Mouse (Mus musculus) stomach, embryonic 15.5 days (tissue): ENCODE measurements around the gene Olfr987. TPM values are rescaled to one million over a fixed set of nuclear protein-coding genes. Genes with fewer than 3 reads are reported as not detected.
"Not testable (repeated sequence)": the region's sequence is repeated elsewhere in the genome, so short reads cannot be mapped to it uniquely, and the experiment has no call there.

Experiments
- ATAC-seq: fragments of 200-750 bp; cut with Nextera tagmentation; 2 replicates; pipeline ENCODE4 v1.8.0; 2017; ENCODE audit warnings: low read depth, moderate number of reproducible peaks, moderate TSS enrichment; ENCODE audit not compliant: insufficient read depth, low FRiP score
- H3K27ac ChIP-seq: fragments of 300-500 bp; sonication (generic); 2 replicates; pipeline ENCODE4 v1.5.1; 2015; ENCODE audit warnings: mild to moderate bottlenecking, inconsistent platforms
- H3K27me3 ChIP-seq: fragments of 300-500 bp; sonication (generic); replicated peaks from 2 replicates; pipeline ENCODE4 v1.6.1; 2015; ENCODE audit warnings: inconsistent platforms
- H3K36me3 ChIP-seq: fragments of 300-500 bp; sonication (generic); 2 replicates; pipeline ENCODE4 v1.6.1; 2015; ENCODE audit warnings: inconsistent platforms
- H3K4me1 ChIP-seq: fragments of 300-500 bp; sonication (generic); 2 replicates; pipeline ENCODE4 v1.6.1; 2015; ENCODE audit warnings: inconsistent platforms
- H3K4me2 ChIP-seq: fragments of 300-500 bp; sonication (generic); 2 replicates; pipeline ENCODE4 v1.6.1; 2015; ENCODE audit warnings: mild to moderate bottlenecking, inconsistent platforms
- H3K4me3 ChIP-seq: fragments of 300-500 bp; sonication (generic); replicated peaks from 2 replicates; pipeline ENCODE4 v1.5.1; 2015; ENCODE audit warnings: inconsistent platforms
- H3K9ac ChIP-seq: fragments of 300-500 bp; sonication (generic); 2 replicates; pipeline ENCODE4 v1.6.1; 2015; ENCODE audit warnings: inconsistent platforms
- H3K9me3 ChIP-seq: fragments of 300-500 bp; sonication (generic); 2 replicates; pipeline ENCODE4 v1.6.1; 2016; ENCODE audit warnings: inconsistent platforms
- WGBS: fragments of 180-500 bp; shearing (Covaris S2); methylation state at CpG from one replicate; pipeline ENCODE4 v1.1.7; 2015; 5-methylcytosine and 5-hydroxymethylcytosine counted together
- polyA plus RNA-seq: library from polyadenylated mRNA; unstranded; fragments of >200 nt; fragmentation: Nextera tagmentation; extraction: Ambion mirVana; gene quantifications from 2 replicates; pipeline ENCODE4 v1.2.1, GENCODE M21; 2015

The Olfr987 gene
- not detected in 2 replicates for polyA plus RNA-seq

GRCm38 (mm10) chr2:85339215-85339614 lies at the start of gene Olfr987:
Gene Olfr987, minus strand, starts transcription at chr2:85339315.
- not testable (repeated sequence) for H3K9ac ChIP-seq, H3K4me3 ChIP-seq, H3K27ac ChIP-seq, H3K4me1 ChIP-seq, H3K36me3 ChIP-seq, H3K4me2 ChIP-seq, H3K27me3 ChIP-seq, ATAC-seq, H3K9me3 ChIP-seq

GRCm38 (mm10) chr2:85363127-85363526 lies 24.0 kb upstream of the Olfr987 start, which contains the start of gene Olfr988:
Gene Olfr988, minus strand, starts transcription at chr2:85363227.
- not testable (repeated sequence) for H3K36me3 ChIP-seq, H3K4me3 ChIP-seq, H3K9me3 ChIP-seq, H3K27ac ChIP-seq, H3K4me1 ChIP-seq, H3K9ac ChIP-seq, H3K27me3 ChIP-seq, H3K4me2 ChIP-seq, ATAC-seq

- ATAC-seq, result no peak
These were observed 857 bp upstream of the Olfr987 start for GRCm38 (mm10) chr2:85339972-85340371.

GRCm38 (mm10) chr2:85319106-85319505 lies 20.0 kb downstream of the Olfr987 start:
- Histone ChIP-seq H3K4me1 (no peaks in the 10 kb centered on the region), H3K9ac (no peak overlapping the region), H3K4me2 (no peak overlapping the region), H3K27me3 (no peaks in the 10 kb centered on the region), H3K4me3 (no peak overlapping the region), H3K36me3 (no peaks in the 10 kb centered on the region), H3K9me3 (no peaks in the 10 kb centered on the region), H3K27ac (no peak overlapping the region)
- WGBS, result 72% methylated on average over 1 of the region's 1 CpGs
- no peak for ATAC-seq

More at GRCm38 (mm10) chr2:85339972-85340371, 857 bp upstream of the Olfr987 start:
- Histone ChIP-seq H3K27me3 (no peaks in the 10 kb centered on the region), H3K27ac (no peak overlapping the region), H3K4me3 (no peak overlapping the region), H3K36me3 (no peaks in the 10 kb centered on the region), H3K4me2 (no peak overlapping the region), H3K4me1 (no peaks in the 10 kb centered on the region), H3K9ac (no peak overlapping the region), H3K9me3 (no peaks in the 10 kb centered on the region)
- 66% methylated on average over 7 of the region's 7 CpGs for WGBS

GRCm38 (mm10) chr2:85285406-85285805 lies 53.7 kb downstream of the Olfr987 start:
- Histone ChIP-seq H3K4me1 (no peaks in the 10 kb centered on the region), H3K4me2 (no peak overlapping the region), H3K4me3 (no peak overlapping the region), H3K27me3 (no peaks in the 10 kb centered on the region), H3K27ac (no peak overlapping the region), H3K36me3 (no peaks in the 10 kb centered on the region), H3K9me3 (no peaks in the 10 kb centered on the region), H3K9ac (no peak overlapping the region)
- 49% methylated on average over 1 of the region's 1 CpGs for WGBS
- ATAC-seq, result no peak

GRCm38 (mm10) chr2:85284626-85285025 lies 54.5 kb downstream of the Olfr987 start:
- 26% methylated on average over 6 of the region's 6 CpGs for WGBS
- Histone ChIP-seq H3K36me3 (no peaks in the 10 kb centered on the region), H3K27me3 (no peaks in the 10 kb centered on the region), H3K9ac (no peak overlapping the region), H3K4me1 (no peaks in the 10 kb centered on the region), H3K27ac (peak overlapping the region; percentile 26; the same call in 1 of the 2 replicates), H3K4me2 (no peak overlapping the region), H3K4me3 (no peak overlapping the region), H3K9me3 (no peaks in the 10 kb centered on the region)
- no peak for ATAC-seq

- ATAC-seq, result no peak
- H3K27ac ChIP-seq, result no peak overlapping the region
- WGBS, result 71% methylated on average over 8 of the region's 8 CpGs
- H3K36me3 ChIP-seq, result no peaks in the 10 kb centered on the region
- H3K27me3 ChIP-seq, result no peaks in the 10 kb centered on the region
- H3K4me3 ChIP-seq, result no peak overlapping the region
- H3K4me1 ChIP-seq, result no peaks in the 10 kb centered on the region
- no peak overlapping the region for H3K9ac ChIP-seq
- H3K4me2 ChIP-seq, result no peak overlapping the region
- no peaks in the 10 kb centered on the region for H3K9me3 ChIP-seq
These were observed 55.3 kb downstream of the Olfr987 start for GRCm38 (mm10) chr2:85283631-85284466.

GRCm38 (mm10) chr2:85281023-85281422 lies 58.1 kb downstream of the Olfr987 start:
- Histone ChIP-seq H3K4me1 (no peaks in the 10 kb centered on the region), H3K27me3 (no peaks in the 10 kb centered on the region), H3K9ac (no peak overlapping the region), H3K9me3 (no peaks in the 10 kb centered on the region), H3K27ac (no peak overlapping the region), H3K4me3 (no peak overlapping the region), H3K4me2 (no peak overlapping the region), H3K36me3 (no peaks in the 10 kb centered on the region)
- WGBS, result 45% methylated on average over 4 of the region's 4 CpGs
- no peak; the same call in 1 of the 2 replicates for ATAC-seq

Other genes starting within 250 kb of the Olfr987 start
- 65.3 and 72.1 TPM in 2 replicates for gene Aplnr, start 203.1 kb downstream of the Olfr987 start, polyA plus RNA-seq
- gene Lrrc55, start 142.1 kb downstream of the Olfr987 start, polyA plus RNA-seq, result 2.8 and 3.5 TPM in 2 replicates
- gene Olfr988, start 23.9 kb upstream of the Olfr987 start, polyA plus RNA-seq, result not detected in 2 replicates
- not detected in 2 replicates for gene Olfr992, start 70.2 kb upstream of the Olfr987 start, polyA plus RNA-seq
- gene Olfr993, start 75.6 kb upstream of the Olfr987 start, polyA plus RNA-seq, result not detected in 2 replicates
- gene Olfr994, start 97.1 kb upstream of the Olfr987 start, polyA plus RNA-seq, result not detected in 2 replicates
- gene Olfr995, start 104.3 kb upstream of the Olfr987 start, polyA plus RNA-seq, result not detected in 2 replicates
- gene 4833423E24Rik, start 179.7 kb upstream of the Olfr987 start, polyA plus RNA-seq, result 5.4 and 8.7 TPM in 2 replicates
- not detected in 2 replicates for gene Olfr996, start 239.9 kb upstream of the Olfr987 start, polyA plus RNA-seq
- not detected in 2 replicates for gene Olfr998, start 249.6 kb upstream of the Olfr987 start, polyA plus RNA-seq